Mouse (Mus musculus) embryonic fibroblast, embryonic 13.5 days (primary cell): ENCODE data around the gene Synpr.

Experiments used
- CTCF ChIP-seq: IDR thresholded peaks from 2 replicates; pipeline ENCODE4 v1.5.1; 2011; ENCODE audit warnings: mild to moderate bottlenecking, control low read depth, low read length, moderate library complexity, borderline replicate concordance; ENCODE audit not compliant: insufficient read depth
- POLR2A ChIP-seq: IDR thresholded peaks from 2 replicates; pipeline ENCODE4 v1.6.1; 2011; ENCODE audit warnings: low read depth, mild to moderate bottlenecking, control low read depth, low read length, moderate library complexity

- TF ChIP-seq CTCF = no peak
- TF ChIP-seq POLR2A = no peak
Measured at GRCm38 (mm10) chr14:13389954-13390353, 105.4 kb downstream of the Synpr start.
